Mouse (Mus musculus) heart, embryonic 10.5 days (tissue): ENCODE measurements at regions not wholly inside any gene's neighbourhood (a gene's known extent, or its start where the extent isn't known, plus 50 kb on each side); places are given as distances from the start of the nearest gene placed in this dataset.

Experiments used
- DNase-seq: peaks from one replicate; pipeline ENCODE4 v3.0.0-alpha.2; 2017; ENCODE audit warnings: low spot score
- H3K27ac ChIP-seq: fragments of 300-500 bp; sonication (generic); 2 replicates; pipeline ENCODE4 v1.5.1; 2016; ENCODE audit warnings: mild to moderate bottlenecking
- H3K27me3 ChIP-seq: fragments of 300-500 bp; sonication (generic); 2 replicates; pipeline ENCODE4 v1.6.1; 2016; ENCODE audit warnings: mild to moderate bottlenecking; ENCODE audit not compliant: poor library complexity, insufficient read depth, severe bottlenecking
- H3K36me3 ChIP-seq: fragments of 300-500 bp; sonication (generic); 2 replicates; pipeline ENCODE4 v1.6.1; 2016; ENCODE audit warnings: mild to moderate bottlenecking, moderate library complexity
- H3K4me1 ChIP-seq: fragments of 300-500 bp; sonication (generic); 2 replicates; pipeline ENCODE4 v1.6.1; 2016; ENCODE audit warnings: mild to moderate bottlenecking
- H3K4me3 ChIP-seq: fragments of 300-500 bp; sonication (generic); 2 replicates; pipeline ENCODE4 v1.5.1; 2016; ENCODE audit warnings: mild to moderate bottlenecking, moderate library complexity
- H3K9me3 ChIP-seq: fragments of 300-500 bp; sonication (generic); 2 replicates; pipeline ENCODE4 v1.6.1; 2016; ENCODE audit warnings: mild to moderate bottlenecking, moderate library complexity
- WGBS: fragments of 180-500 bp; shearing (Covaris S2); methylation state at CpG from one replicate; pipeline ENCODE4 v1.1.7; 2016; 5-methylcytosine and 5-hydroxymethylcytosine counted together

GRCm38 (mm10) chr4:9124586-9125232 lies 885.9 kb upstream of the Car8 start:
- H3K4me1 ChIP-seq = peaks cover 19% of the 10 kb centered on the region; the same call in 1 of the 2 replicates
- H3K9me3 ChIP-seq = no peaks in the 10 kb centered on the region
- H3K4me3 ChIP-seq = no peak overlapping the region
- no peaks in the 10 kb centered on the region for H3K36me3 ChIP-seq
- WGBS = 84% methylated on average over 4 of the region's 4 CpGs
- no peaks in the 10 kb centered on the region for H3K27me3 ChIP-seq
- DNase-seq = no peak
- H3K27ac ChIP-seq = no peak overlapping the region

GRCm38 (mm10) chr4:9124109-9124508 lies 885.3 kb upstream of the Car8 start:
- no peak for DNase-seq
- Histone ChIP-seq H3K36me3 (no peaks in the 10 kb centered on the region), H3K27me3 (no peaks in the 10 kb centered on the region), H3K4me1 (peaks cover 19% of the 10 kb centered on the region; the same call in 1 of the 2 replicates), H3K4me3 (no peak overlapping the region), H3K27ac (no peak overlapping the region), H3K9me3 (no peaks in the 10 kb centered on the region)
- 62% methylated on average over 5 of the region's 5 CpGs for WGBS

- WGBS = 68% methylated on average over 9 of the region's 9 CpGs
- H3K4me1 ChIP-seq = peaks cover 20% of the 10 kb centered on the region
- H3K36me3 ChIP-seq = no peaks in the 10 kb centered on the region
- no peaks in the 10 kb centered on the region for H3K9me3 ChIP-seq
- DNase-seq = no peak
- H3K4me3 ChIP-seq = no peak overlapping the region
- no peak overlapping the region for H3K27ac ChIP-seq
- H3K27me3 ChIP-seq = no peaks in the 10 kb centered on the region
Measured at GRCm38 (mm10) chr4:9123396-9124031, 884.7 kb upstream of the Car8 start.

- Histone ChIP-seq H3K4me1 (peaks cover 28% of the 10 kb centered on the region), H3K4me3 (no peak overlapping the region), H3K9me3 (no peaks in the 10 kb centered on the region), H3K27me3 (no peaks in the 10 kb centered on the region), H3K36me3 (no peaks in the 10 kb centered on the region), H3K27ac (no peak overlapping the region)
- 65% methylated on average over 10 of the region's 10 CpGs for WGBS
- DNase-seq = no peak
Measured at GRCm38 (mm10) chr4:9122639-9123286, 883.9 kb upstream of the Car8 start.

GRCm38 (mm10) chr4:9116955-9117647 lies 878.3 kb upstream of the Car8 start:
- Histone ChIP-seq H3K36me3 (no peaks in the 10 kb centered on the region), H3K4me1 (peaks cover 33% of the 10 kb centered on the region), H3K27me3 (no peaks in the 10 kb centered on the region), H3K4me3 (no peak overlapping the region), H3K9me3 (no peaks in the 10 kb centered on the region), H3K27ac (0 out of 2 replicates have a peak overlapping the region, but pooled peaks have one; percentile 2)
- DNase-seq = no peak
- WGBS = 60% methylated on average over 4 of the region's 4 CpGs

GRCm38 (mm10) chr4:9115874-9116273 lies 877.0 kb upstream of the Car8 start:
- Histone ChIP-seq H3K27me3 (no peaks in the 10 kb centered on the region), H3K4me3 (no peak overlapping the region), H3K4me1 (peaks cover 33% of the 10 kb centered on the region), H3K9me3 (no peaks in the 10 kb centered on the region), H3K27ac (peak overlapping the region; percentile 59; the same call in 1 of the 2 replicates), H3K36me3 (no peaks in the 10 kb centered on the region)
- DNase-seq = no peak
- WGBS = 8% methylated on average over 7 of the region's 7 CpGs

GRCm38 (mm10) chr4:9113982-9114381 lies 875.1 kb upstream of the Car8 start:
- H3K9me3 ChIP-seq = no peaks in the 10 kb centered on the region
- peaks cover 33% of the 10 kb centered on the region for H3K4me1 ChIP-seq
- H3K36me3 ChIP-seq = no peaks in the 10 kb centered on the region
- no peak overlapping the region for H3K4me3 ChIP-seq
- WGBS = 87% methylated on average over 5 of the region's 5 CpGs
- no peak for DNase-seq
- no peaks in the 10 kb centered on the region for H3K27me3 ChIP-seq
- no peak overlapping the region for H3K27ac ChIP-seq

- no peaks in the 10 kb centered on the region for H3K27me3 ChIP-seq
- no peak overlapping the region for H3K27ac ChIP-seq
- H3K9me3 ChIP-seq = no peaks in the 10 kb centered on the region
- H3K4me3 ChIP-seq = no peak overlapping the region
- no peaks in the 10 kb centered on the region for H3K36me3 ChIP-seq
- peaks cover 9% of the 10 kb centered on the region for H3K4me1 ChIP-seq
- DNase-seq = no peak
- WGBS = 64% methylated on average over 7 of the region's 7 CpGs
Measured at GRCm38 (mm10) chr4:9110355-9110754, 871.5 kb upstream of the Car8 start.

GRCm38 (mm10) chr4:9107295-9107694 lies 868.5 kb upstream of the Car8 start:
- no peak for DNase-seq
- Histone ChIP-seq H3K36me3 (no peaks in the 10 kb centered on the region), H3K9me3 (0 out of 2 replicates have a peak, but pooled peaks cover 5% of the 10 kb centered on the region), H3K27me3 (no peaks in the 10 kb centered on the region), H3K4me1 (no peaks in the 10 kb centered on the region), H3K4me3 (no peak overlapping the region), H3K27ac (no peak overlapping the region)
- 79% methylated on average over 14 of the region's 14 CpGs for WGBS

- H3K4me3 ChIP-seq = no peak overlapping the region
- no peak overlapping the region for H3K27ac ChIP-seq
- H3K4me1 ChIP-seq = no peaks in the 10 kb centered on the region
- H3K36me3 ChIP-seq = no peaks in the 10 kb centered on the region
- 81% methylated on average over 9 of the region's 9 CpGs for WGBS
- DNase-seq = no peak
- 0 out of 2 replicates have a peak, but pooled peaks cover 5% of the 10 kb centered on the region for H3K9me3 ChIP-seq
- H3K27me3 ChIP-seq = no peaks in the 10 kb centered on the region
Measured at GRCm38 (mm10) chr4:9106778-9107177, 867.9 kb upstream of the Car8 start.

GRCm38 (mm10) chr4:9104657-9105056 lies 865.8 kb upstream of the Car8 start:
- Histone ChIP-seq H3K27me3 (no peaks in the 10 kb centered on the region), H3K4me1 (no peaks in the 10 kb centered on the region), H3K4me3 (no peak overlapping the region), H3K9me3 (0 out of 2 replicates have a peak, but pooled peaks cover 5% of the 10 kb centered on the region), H3K27ac (no peak overlapping the region), H3K36me3 (no peaks in the 10 kb centered on the region)
- no peak for DNase-seq
- 51% methylated on average over 6 of the region's 6 CpGs for WGBS

GRCm38 (mm10) chr4:9103958-9104357 lies 865.1 kb upstream of the Car8 start:
- 82% methylated on average over 8 of the region's 8 CpGs for WGBS
- Histone ChIP-seq H3K9me3 (0 out of 2 replicates have a peak, but pooled peaks cover 5% of the 10 kb centered on the region), H3K27ac (no peak overlapping the region), H3K4me3 (no peak overlapping the region), H3K4me1 (no peaks in the 10 kb centered on the region), H3K27me3 (no peaks in the 10 kb centered on the region), H3K36me3 (no peaks in the 10 kb centered on the region)
- no peak for DNase-seq
